Mouse (Mus musculus): ENCODE measurements around the gene Slc44a2. TPM values are rescaled to one million over a fixed set of nuclear protein-coding genes. Genes with fewer than 3 reads are reported as not detected.
A peak's percentile ranks its signal among the peaks of the same experiment; 100 is the strongest.
"Not testable (repeated sequence)": the region's sequence is repeated elsewhere in the genome, so short reads cannot be mapped to it uniquely, and the experiment has no call there.

Gene Slc44a2
- polyA plus RNA-seq, 1 experiment, result 47.1 TPM

DNA sequence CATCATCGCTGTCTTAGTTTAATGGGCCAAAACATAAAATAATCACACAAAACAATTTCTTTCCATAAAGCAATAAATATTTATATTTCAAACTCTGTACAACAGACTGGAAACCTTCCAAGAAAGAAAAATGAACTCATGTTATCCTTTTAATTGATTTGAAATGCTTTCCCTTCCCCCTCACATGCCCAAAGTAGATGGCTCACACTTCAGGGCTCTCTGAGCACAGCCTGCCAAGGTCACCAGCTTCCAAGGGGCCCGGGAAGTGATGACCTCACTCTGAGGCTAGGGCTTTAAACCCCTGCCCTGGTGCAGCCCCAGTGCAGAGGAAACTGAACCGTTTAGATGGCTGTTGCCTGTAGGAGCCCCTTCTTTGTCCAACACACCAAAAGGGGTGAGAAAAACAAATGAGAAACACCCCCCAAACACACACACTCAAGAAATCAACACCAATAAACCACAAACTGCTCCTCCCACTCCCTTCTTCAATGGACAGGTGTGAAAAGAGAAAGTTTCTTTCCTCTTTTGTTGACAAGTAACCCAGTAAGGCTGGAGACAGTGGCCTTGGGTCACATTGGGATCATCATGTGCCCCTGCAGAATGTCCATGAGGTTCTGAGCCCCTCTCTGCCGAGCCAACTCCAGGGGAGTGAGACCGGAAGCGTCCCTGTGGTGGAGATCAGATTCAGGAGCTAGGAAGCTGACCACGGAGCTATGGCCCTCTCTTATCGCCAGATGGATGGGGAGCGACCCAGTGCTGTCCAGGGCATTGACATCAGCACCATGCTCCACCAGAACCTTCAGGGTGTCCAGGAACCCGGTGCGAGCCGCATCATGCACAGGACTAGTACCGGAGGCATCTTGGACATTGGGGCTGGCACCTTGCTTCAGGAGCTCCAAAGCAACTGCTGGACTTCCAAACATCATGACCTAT, 31.8 kb upstream of the Slc44a2 start:
- H3K4me3 ChIP-seq (ENCODE audit: control insufficient read depth, low read depth, low read length), result peak overlapping the region; percentile 93
- H3K36me3 ChIP-seq (ENCODE audit: control insufficient read depth, insufficient read depth, low read length), result no peaks in the 10 kb centered on the region; the same call in 1 of the 2 replicates
- H3K27me3 ChIP-seq (ENCODE audit: control insufficient read depth, insufficient read depth, low read length), result no peaks in the 10 kb centered on the region
- TF ChIP-seq POLR2A (IDR thresholded peaks at IDR 0.05; ENCODE audit: control insufficient read depth, low read depth, low read length) (no peak), CTCF (IDR thresholded peaks at IDR 0.05; ENCODE audit: control insufficient read depth, insufficient read depth, insufficient replicate concordance, low read depth, low read length) (no peak)
- H3K27ac ChIP-seq (ENCODE audit: control insufficient read depth, insufficient read depth, low read depth, low read length), result peak overlapping the region; percentile 97
- H3K4me1 ChIP-seq (ENCODE audit: control insufficient read depth, insufficient read depth, low read length), result peaks cover 21% of the 10 kb centered on the region

DNA sequence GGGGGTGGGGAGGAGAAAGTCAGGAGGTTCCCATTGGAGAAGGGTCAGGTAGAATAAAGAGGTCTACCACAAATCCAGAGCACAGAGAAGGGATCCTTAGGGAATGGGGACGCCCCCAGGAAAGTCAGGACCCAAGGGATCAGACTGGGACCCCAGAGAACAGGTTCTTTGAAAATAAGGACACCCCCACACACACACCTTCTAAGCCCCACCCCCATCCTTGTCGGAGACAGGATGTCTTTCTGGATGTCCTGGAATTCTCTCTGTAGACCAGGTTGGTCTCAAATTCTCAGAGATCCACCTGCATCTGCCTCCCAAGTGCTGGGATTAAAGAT, 31.2 kb upstream of the Slc44a2 start:
- Histone ChIP-seq H3K27me3 (ENCODE audit: control insufficient read depth, insufficient read depth, low read length) (no peaks in the 10 kb centered on the region), H3K27ac (ENCODE audit: control insufficient read depth, insufficient read depth, low read depth, low read length) (peak overlapping the region; percentile 40), H3K4me3 (ENCODE audit: control insufficient read depth, low read depth, low read length) (peak overlapping the region; percentile 67), H3K4me1 (ENCODE audit: control insufficient read depth, insufficient read depth, low read length) (peaks cover 21% of the 10 kb centered on the region), H3K36me3 (ENCODE audit: control insufficient read depth, insufficient read depth, low read length) (no peaks in the 10 kb centered on the region; the same call in 1 of the 2 replicates)
- TF ChIP-seq CTCF (IDR thresholded peaks at IDR 0.05; ENCODE audit: control insufficient read depth, insufficient read depth, insufficient replicate concordance, low read depth, low read length) (no peak), POLR2A (IDR thresholded peaks at IDR 0.05; ENCODE audit: control insufficient read depth, low read depth, low read length) (no peak)

DNA sequence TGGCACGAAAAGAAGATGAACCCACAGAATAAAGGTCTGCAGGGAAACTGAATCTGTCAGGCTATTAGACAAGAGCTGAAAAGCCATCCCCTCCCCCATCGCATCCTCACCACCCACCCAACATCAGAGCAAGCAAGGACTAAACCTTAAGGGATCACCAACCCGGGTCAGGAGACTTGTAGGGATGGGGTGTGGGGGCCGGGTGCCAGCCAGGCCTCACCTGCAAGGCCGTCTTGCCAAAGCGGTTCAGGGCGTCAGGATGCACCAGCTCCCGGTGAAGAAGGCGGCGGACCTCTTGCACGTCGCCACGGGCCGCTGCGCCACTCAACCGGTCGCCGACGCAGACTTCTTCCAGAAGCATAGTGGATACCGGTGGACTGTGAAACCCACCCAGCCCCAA, 29.9 kb upstream of the Slc44a2 start:
- no peak for TF ChIP-seq CTCF (IDR thresholded peaks at IDR 0.05; ENCODE audit: control insufficient read depth, insufficient read depth, insufficient replicate concordance, low read depth, low read length)
- no peaks in the 10 kb centered on the region for H3K27me3 ChIP-seq (ENCODE audit: control insufficient read depth, insufficient read depth, low read length)
- H3K4me3 ChIP-seq (ENCODE audit: control insufficient read depth, low read depth, low read length), result peak overlapping the region; percentile 94
- H3K4me1 ChIP-seq (ENCODE audit: control insufficient read depth, insufficient read depth, low read length), result peaks cover 21% of the 10 kb centered on the region
- peak overlapping the region; percentile 99 for H3K27ac ChIP-seq (ENCODE audit: control insufficient read depth, insufficient read depth, low read depth, low read length)
- H3K36me3 ChIP-seq (ENCODE audit: control insufficient read depth, insufficient read depth, low read length), result no peaks in the 10 kb centered on the region

DNA sequence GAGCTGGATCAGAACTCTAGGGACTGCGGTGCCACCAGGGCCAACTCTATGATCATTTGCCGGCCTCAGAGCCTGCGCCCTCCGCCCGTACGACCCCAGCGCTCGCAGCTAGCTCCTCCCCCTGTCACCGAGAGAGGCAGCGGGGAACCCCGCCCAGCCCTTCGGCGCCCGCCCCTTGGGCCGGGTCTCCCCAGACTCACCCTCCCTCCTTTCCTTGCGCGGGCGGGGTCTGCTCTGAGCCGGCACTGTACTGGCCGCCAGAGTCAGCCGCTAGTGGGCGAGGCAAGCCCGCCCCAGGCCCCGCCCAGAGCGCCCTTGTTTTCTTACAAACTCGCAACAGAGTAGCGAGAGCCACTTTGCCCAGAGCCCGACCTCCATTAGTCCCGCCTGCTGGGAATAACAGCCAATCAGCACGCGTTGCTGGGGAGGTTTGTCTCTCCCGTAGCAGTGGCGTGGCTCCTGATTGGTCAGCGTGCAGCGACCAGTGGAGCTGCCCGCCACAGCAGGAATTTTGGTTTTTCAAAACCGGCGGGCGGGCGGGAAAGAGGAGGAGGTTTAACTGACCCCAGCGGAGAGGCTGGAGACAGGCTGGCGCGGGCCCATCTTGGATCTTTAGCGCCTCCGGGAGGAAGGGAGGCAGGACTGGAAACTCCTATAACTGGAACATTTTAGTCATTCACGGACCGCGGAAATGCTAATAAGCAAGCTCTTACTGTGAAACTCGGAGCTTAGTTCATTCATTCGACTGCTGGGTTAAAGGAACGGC, 29.3 kb upstream of the Slc44a2 start, which contains the start of gene Cdkn2d:
Cdkn2d (minus strand) TSS at position 386 of the 766 bp plus-strand sequence.
- TF ChIP-seq CTCF (IDR thresholded peaks at IDR 0.05; ENCODE audit: control insufficient read depth, insufficient read depth, insufficient replicate concordance, low read depth, low read length) (0 out of 2 replicates have a peak, but pooled peaks have one; percentile 3), POLR2A (IDR thresholded peaks at IDR 0.05; ENCODE audit: control insufficient read depth, low read depth, low read length) (peak; percentile 46)
- no peaks in the 10 kb centered on the region for H3K27me3 ChIP-seq (ENCODE audit: control insufficient read depth, insufficient read depth, low read length)
- H3K36me3 ChIP-seq (ENCODE audit: control insufficient read depth, insufficient read depth, low read length), result no peaks in the 10 kb centered on the region
- peak within 1 kb of the TSS; percentile 94 for H3K4me3 ChIP-seq (ENCODE audit: control insufficient read depth, low read depth, low read length)
- H3K27ac ChIP-seq (ENCODE audit: control insufficient read depth, insufficient read depth, low read depth, low read length), result peak within 1 kb of the TSS; percentile 99
- peaks cover 21% of the 10 kb centered on the region for H3K4me1 ChIP-seq (ENCODE audit: control insufficient read depth, insufficient read depth, low read length)

DNA sequence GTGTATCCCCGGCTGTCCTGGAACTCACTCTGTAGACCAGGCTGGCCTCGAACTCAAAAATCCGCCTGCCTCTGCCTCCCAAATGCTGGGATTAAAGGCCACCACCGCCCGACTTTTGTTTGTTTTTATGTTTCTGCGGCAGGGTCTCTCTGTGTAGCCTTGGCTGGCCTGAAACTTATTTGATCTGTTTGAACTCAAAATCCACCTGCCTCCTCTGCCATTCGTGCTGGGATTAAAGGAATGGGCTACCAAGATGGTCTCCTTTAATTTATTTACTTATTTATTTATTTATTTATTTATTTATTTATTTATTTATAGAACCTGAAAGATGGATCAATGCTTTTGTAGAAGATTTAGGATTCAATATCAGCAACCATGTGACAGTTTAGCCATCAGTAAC, 28.6 kb upstream of the Slc44a2 start:
- H3K27ac ChIP-seq (ENCODE audit: control insufficient read depth, insufficient read depth, low read depth, low read length), result peak overlapping the region; percentile 99
- H3K27me3 ChIP-seq (ENCODE audit: control insufficient read depth, insufficient read depth, low read length); H3K36me3 ChIP-seq (ENCODE audit: control insufficient read depth, insufficient read depth, low read length): not testable (repeated sequence)
- H3K4me3 ChIP-seq (ENCODE audit: control insufficient read depth, low read depth, low read length), result peak overlapping the region; percentile 94
- peaks cover 18% of the 10 kb centered on the region for H3K4me1 ChIP-seq (ENCODE audit: control insufficient read depth, insufficient read depth, low read length)

DNA sequence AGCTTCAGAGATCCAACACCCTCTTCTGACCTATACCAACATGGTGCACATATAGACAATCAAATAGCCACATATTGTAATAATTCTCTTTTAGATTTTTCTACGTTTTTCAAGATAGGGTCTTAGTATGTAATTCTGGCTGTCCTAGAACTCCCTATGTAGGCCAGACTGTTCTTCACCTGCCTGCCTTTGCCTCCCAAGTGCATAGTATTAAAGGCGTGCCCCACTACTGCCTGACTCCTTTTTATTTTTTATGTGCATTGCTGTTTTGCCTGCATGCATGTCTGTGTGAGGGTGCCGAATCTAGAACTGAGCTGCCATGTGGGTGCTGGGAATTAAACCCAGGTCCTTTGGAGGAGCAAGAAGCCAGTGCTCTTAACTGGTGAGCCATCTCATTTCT, 28.2 kb upstream of the Slc44a2 start:
- H3K4me1 ChIP-seq (ENCODE audit: control insufficient read depth, insufficient read depth, low read length), result peaks cover 17% of the 10 kb centered on the region
- H3K27me3 ChIP-seq (ENCODE audit: control insufficient read depth, insufficient read depth, low read length), result no peaks in the 10 kb centered on the region
- no peaks in the 10 kb centered on the region for H3K36me3 ChIP-seq (ENCODE audit: control insufficient read depth, insufficient read depth, low read length)
- TF ChIP-seq POLR2A (IDR thresholded peaks at IDR 0.05; ENCODE audit: control insufficient read depth, low read depth, low read length) (no peak), CTCF (IDR thresholded peaks at IDR 0.05; ENCODE audit: control insufficient read depth, insufficient read depth, insufficient replicate concordance, low read depth, low read length) (no peak)
- H3K27ac ChIP-seq (ENCODE audit: control insufficient read depth, insufficient read depth, low read depth, low read length), result no peak overlapping the region
- peak overlapping the region; percentile 52; the same call in 1 of the 2 replicates for H3K4me3 ChIP-seq (ENCODE audit: control insufficient read depth, low read depth, low read length)

DNA sequence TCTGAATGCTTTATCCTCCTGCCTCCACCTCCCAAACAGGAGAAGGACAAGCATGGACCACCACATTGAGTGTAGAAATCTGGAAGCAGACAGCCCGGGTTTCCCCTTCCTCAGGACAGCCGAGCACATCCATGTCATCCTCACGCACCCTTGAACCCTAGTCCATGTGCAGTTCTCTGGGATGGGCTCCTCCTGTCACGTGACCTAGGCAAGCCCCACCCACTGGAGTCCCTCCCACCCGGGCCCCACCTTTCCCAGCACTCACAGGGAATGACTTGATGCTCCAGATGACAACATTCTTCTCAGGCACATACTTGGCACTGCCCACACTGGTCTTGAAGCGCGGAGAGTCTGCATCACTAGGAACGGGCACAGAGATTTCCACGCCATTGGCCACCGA, 21.5 kb upstream of the Slc44a2 start:
- no peak overlapping the region for H3K4me3 ChIP-seq (ENCODE audit: control insufficient read depth, low read depth, low read length)
- H3K27me3 ChIP-seq (ENCODE audit: control insufficient read depth, insufficient read depth, low read length), result no peaks in the 10 kb centered on the region
- no peaks in the 10 kb centered on the region for H3K36me3 ChIP-seq (ENCODE audit: control insufficient read depth, insufficient read depth, low read length)
- H3K4me1 ChIP-seq (ENCODE audit: control insufficient read depth, insufficient read depth, low read length), result no peaks in the 10 kb centered on the region
- H3K27ac ChIP-seq (ENCODE audit: control insufficient read depth, insufficient read depth, low read depth, low read length), result no peak overlapping the region
- TF ChIP-seq POLR2A (IDR thresholded peaks at IDR 0.05; ENCODE audit: control insufficient read depth, low read depth, low read length), result no peak
- no peak for TF ChIP-seq CTCF (IDR thresholded peaks at IDR 0.05; ENCODE audit: control insufficient read depth, insufficient read depth, insufficient replicate concordance, low read depth, low read length)

Measured in testis, adult 2 months (tissue).